Mouse (Mus musculus) erythroblast, embryonic 14.5 days (primary cell): Measurements from ENCODE around the gene Mymk.

Experiments used
- GATA1 ChIP-seq: IDR thresholded peaks from 2 replicates; pipeline ENCODE4 v1.6.1; 2012; ENCODE audit warnings: low read length, inconsistent platforms, mixed read lengths
- TAL1 ChIP-seq: IDR thresholded peaks from 3 replicates; pipeline ENCODE4 v1.6.1; 2012; ENCODE audit warnings: low read length, inconsistent platforms, mixed read lengths

DNA sequence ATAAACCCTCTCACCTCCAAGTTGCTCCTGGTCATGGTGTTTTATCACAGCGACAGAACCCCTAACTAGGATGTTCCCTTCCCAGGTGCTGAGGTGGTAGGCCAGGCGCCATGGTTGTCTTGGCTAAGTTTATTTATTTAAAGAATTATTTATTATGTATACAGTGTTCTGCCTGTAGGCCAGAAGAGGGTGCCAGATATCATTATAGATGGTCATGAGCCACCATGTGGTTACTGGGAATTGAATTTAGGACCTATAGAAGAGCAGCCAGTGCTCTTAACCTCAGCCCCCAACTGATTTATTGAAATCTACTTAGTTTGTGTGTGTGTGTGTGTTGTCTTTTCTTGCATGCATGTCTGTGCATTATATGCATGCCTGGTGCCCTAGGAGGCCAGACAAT, 39.6 kb downstream of the Mymk start:
- TF ChIP-seq GATA1 (no peak), TAL1 (no peak)
